Mouse (Mus musculus) liver, postnatal 0 days (tissue): ENCODE measurements around the gene Prep. TPM values are rescaled to one million over a fixed set of nuclear protein-coding genes. Genes with fewer than 3 reads are reported as not detected.

Source experiments
- ATAC-seq: fragments of 200-750 bp; cut with Nextera tagmentation; 2 replicates; pipeline ENCODE4 v1.8.0; 2017; ENCODE audit warnings: mild to moderate bottlenecking, moderate library complexity
- DNase-seq: peaks from one replicate; pipeline ENCODE4 v3.0.0-alpha.2; 2016
- H3K27ac ChIP-seq: fragments of 300-500 bp; sonication (generic); 2 replicates; pipeline ENCODE4 v1.5.1; 2014; ENCODE audit warnings: antibody characterized with exemption, moderate library complexity, mild to moderate bottlenecking, low read depth
- H3K27me3 ChIP-seq: fragments of 300-500 bp; sonication (generic); 2 replicates; pipeline ENCODE4 v1.6.1; 2014; ENCODE audit warnings: low read length, control low read depth, mixed read lengths; ENCODE audit not compliant: insufficient read depth
- H3K36me3 ChIP-seq: fragments of 300-500 bp; sonication (generic); replicated peaks from 2 replicates; pipeline ENCODE4 v1.6.1; 2014; ENCODE audit warnings: mild to moderate bottlenecking, control low read depth, low read length, moderate library complexity, mixed read lengths; ENCODE audit not compliant: insufficient read depth
- H3K4me1 ChIP-seq: fragments of 300-500 bp; sonication (generic); 2 replicates; pipeline ENCODE4 v1.6.1; 2014; ENCODE audit warnings: antibody characterized with exemption, mild to moderate bottlenecking, control low read depth; ENCODE audit not compliant: insufficient read depth
- H3K4me2 ChIP-seq: fragments of 300-500 bp; sonication (generic); 2 replicates; pipeline ENCODE4 v1.6.1; 2014; ENCODE audit warnings: low read depth, mild to moderate bottlenecking, low read length, moderate library complexity, mixed read lengths
- H3K4me3 ChIP-seq: fragments of 300-500 bp; sonication (generic); 2 replicates; pipeline ENCODE4 v1.5.1; 2014; ENCODE audit warnings: low read depth, low read length
- H3K9ac ChIP-seq: fragments of 300-500 bp; sonication (generic); replicated peaks from 2 replicates; pipeline ENCODE4 v1.6.1; 2014; ENCODE audit warnings: mild to moderate bottlenecking, moderate library complexity
- H3K9me3 ChIP-seq: fragments of 300-500 bp; sonication (generic); 2 replicates; pipeline ENCODE4 v1.6.1; 2016; ENCODE audit warnings: mild to moderate bottlenecking, control low read depth, low read length, mixed read lengths
- CTCF ChIP-seq: sonication (generic); IDR thresholded peaks from 2 replicates; pipeline ENCODE4 v1.5.1; 2016; ENCODE audit warnings: antibody characterized with exemption, low read depth
- EP300 ChIP-seq: IDR thresholded peaks from 2 replicates; pipeline ENCODE4 v1.6.1; 2016; ENCODE audit warnings: antibody characterized with exemption, low read depth, mild to moderate bottlenecking
- WGBS: fragments of 180-500 bp; shearing (Covaris S2); extraction: QIAGEN DNeasy Blood & Tissue Kit; methylation state at CpG from one replicate; pipeline ENCODE4 v1.1.7; 2014; ENCODE audit not compliant: insufficient replicate concordance; 5-methylcytosine and 5-hydroxymethylcytosine counted together
- polyA plus RNA-seq: library from polyadenylated mRNA; unstranded; fragments of >200 nt; fragmentation: Nextera tagmentation; extraction: Ambion mirVana; gene quantifications from 2 replicates; pipeline ENCODE4 v1.2.1, GENCODE M21; 2015

The Prep gene
- polyA plus RNA-seq, 1 experiment from 2014 or later, result 7.1 TPM

DNA sequence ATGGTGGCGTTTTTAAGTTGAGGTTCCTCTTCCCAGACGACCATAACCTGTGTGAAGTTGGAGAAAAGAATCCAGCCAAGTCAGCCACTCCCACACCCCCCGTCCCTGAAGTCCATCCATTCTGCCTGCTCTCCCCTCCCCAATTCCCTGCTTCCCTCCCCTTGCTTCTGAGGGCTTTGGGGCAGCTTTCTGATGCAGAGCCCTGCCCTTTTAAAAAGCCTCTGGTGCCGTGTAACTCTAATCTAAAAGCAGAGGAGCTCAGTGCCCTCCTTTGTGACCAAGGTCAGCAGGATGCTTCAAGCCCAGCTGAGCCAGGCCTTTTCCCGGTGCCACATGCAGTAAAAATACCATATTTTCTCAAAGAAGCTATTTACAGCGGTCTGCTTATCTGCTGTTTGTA is 79.8 kb downstream of the Prep start:
- TF ChIP-seq EP300 (no peak), CTCF (no peak)
- Histone ChIP-seq H3K4me1 (no peaks in the 10 kb centered on the region), H3K27ac (no peak overlapping the region), H3K9me3 (no peaks in the 10 kb centered on the region), H3K27me3 (no peaks in the 10 kb centered on the region), H3K4me2 (no peak overlapping the region), H3K9ac (no peak overlapping the region), H3K4me3 (no peak overlapping the region), H3K36me3 (peaks cover 33% of the 10 kb centered on the region)
- DNase-seq (no peak), ATAC-seq (no peak)
- 53% methylated on average over 6 of the region's 6 CpGs for WGBS

- H3K27me3 ChIP-seq, result no peaks in the 10 kb centered on the region
- no peak overlapping the region for H3K4me3 ChIP-seq
- no peak overlapping the region for H3K27ac ChIP-seq
- no peaks in the 10 kb centered on the region for H3K4me1 ChIP-seq
- 80% methylated on average over 5 of the region's 5 CpGs for WGBS
- no peak for ATAC-seq
- TF ChIP-seq EP300 (no peak), CTCF (no peak)
- no peak overlapping the region for H3K4me2 ChIP-seq
- no peak for DNase-seq
- H3K9me3 ChIP-seq, result no peaks in the 10 kb centered on the region
- peaks cover 59% of the 10 kb centered on the region for H3K36me3 ChIP-seq
- H3K9ac ChIP-seq, result no peak overlapping the region
Observed at GRCm38 (mm10) chr10:45151137-45151536, 84.1 kb downstream of the Prep start.

GRCm38 (mm10) chr10:45151771-45152692 is 85.0 kb downstream of the Prep start:
- Histone ChIP-seq H3K9me3 (no peaks in the 10 kb centered on the region), H3K4me2 (no peak overlapping the region), H3K27me3 (no peaks in the 10 kb centered on the region), H3K4me3 (no peak overlapping the region), H3K9ac (no peak overlapping the region), H3K36me3 (peaks cover 59% of the 10 kb centered on the region), H3K4me1 (no peaks in the 10 kb centered on the region), H3K27ac (no peak overlapping the region)
- TF ChIP-seq EP300 (no peak), CTCF (no peak)
- ATAC-seq (no peak), DNase-seq (no peak)
- 88% methylated on average over 12 of the region's 12 CpGs for WGBS

GRCm38 (mm10) chr10:45154557-45155060 is 87.6 kb downstream of the Prep start:
- WGBS, result 82% methylated on average over 14 of the region's 14 CpGs
- Histone ChIP-seq H3K36me3 (peaks cover 67% of the 10 kb centered on the region), H3K27ac (no peak overlapping the region), H3K27me3 (no peaks in the 10 kb centered on the region), H3K4me2 (no peak overlapping the region), H3K9me3 (no peaks in the 10 kb centered on the region), H3K4me3 (no peak overlapping the region), H3K4me1 (no peaks in the 10 kb centered on the region), H3K9ac (no peak overlapping the region)
- no peak for DNase-seq
- no peak for ATAC-seq
- TF ChIP-seq CTCF (no peak), EP300 (no peak)

DNA sequence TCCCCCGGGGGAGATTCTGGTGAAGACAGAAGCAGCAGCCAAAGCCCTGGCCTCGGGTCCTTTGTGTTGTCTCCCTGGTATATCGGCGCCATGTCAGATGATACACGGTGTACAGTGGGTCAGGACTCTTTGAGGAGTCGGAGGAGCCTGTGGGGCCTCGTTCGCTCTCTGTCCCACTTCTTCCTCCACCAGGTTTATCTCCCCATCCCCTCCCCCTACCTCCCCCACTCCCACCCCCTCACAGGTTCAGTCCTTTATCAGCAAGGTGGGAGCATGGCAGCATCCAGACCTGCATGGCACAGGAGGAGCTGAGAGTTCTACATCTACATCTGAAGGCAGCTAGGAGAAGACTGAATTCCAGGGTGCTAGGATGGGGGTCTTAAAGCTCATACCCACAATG is 98.8 kb downstream of the Prep start:
- H3K4me1 ChIP-seq, result no peaks in the 10 kb centered on the region
- no peak overlapping the region for H3K9ac ChIP-seq
- TF ChIP-seq CTCF (no peak), EP300 (no peak)
- no peak overlapping the region for H3K4me3 ChIP-seq
- no peaks in the 10 kb centered on the region for H3K36me3 ChIP-seq
- WGBS, result 67% methylated on average over 8 of the region's 8 CpGs
- no peaks in the 10 kb centered on the region for H3K27me3 ChIP-seq
- H3K9me3 ChIP-seq, result no peaks in the 10 kb centered on the region
- H3K27ac ChIP-seq, result no peak overlapping the region
- no peak overlapping the region for H3K4me2 ChIP-seq
- ATAC-seq, result no peak
- DNase-seq, result no peak

- Histone ChIP-seq H3K9me3 (no peaks in the 10 kb centered on the region), H3K27ac (no peak overlapping the region), H3K4me2 (no peak overlapping the region), H3K4me1 (no peaks in the 10 kb centered on the region), H3K4me3 (no peak overlapping the region), H3K36me3 (no peaks in the 10 kb centered on the region), H3K9ac (no peak overlapping the region), H3K27me3 (no peaks in the 10 kb centered on the region)
- 73% methylated on average over 8 of the region's 8 CpGs for WGBS
- ATAC-seq, result no peak
- no peak for DNase-seq
- TF ChIP-seq EP300, result no peak
- no peak for TF ChIP-seq CTCF
Observed at GRCm38 (mm10) chr10:45173927-45174326, 106.9 kb downstream of the Prep start.
